Mouse (Mus musculus): Measurements from ENCODE around the gene Asic3. TPM values are rescaled to one million over a fixed set of nuclear protein-coding genes. Genes with fewer than 3 reads are reported as not detected.

The Asic3 gene
- polyA plus RNA-seq, 1 experiment, result not detected

GRCm38 (mm10) chr5:24385374-24385773 is 27.8 kb upstream of the Asic3 start:
- H3K36me3 ChIP-seq (ENCODE audit: control insufficient read depth, insufficient read depth, low read length, poor library complexity, severe bottlenecking), result no peaks in the 10 kb centered on the region
- H3K4me1 ChIP-seq (ENCODE audit: control insufficient read depth, insufficient read depth, low read length), result peaks cover 2% of the 10 kb centered on the region
- H3K4me3 ChIP-seq (ENCODE audit: low read depth, low read length), result no peak overlapping the region
- no peaks in the 10 kb centered on the region for H3K27me3 ChIP-seq (ENCODE audit: control insufficient read depth, insufficient read depth, low read length, poor library complexity, severe bottlenecking)
- no peaks in the 10 kb centered on the region for H3K9me3 ChIP-seq (replicated peaks; ENCODE audit: control insufficient read depth, insufficient read depth, low read length, poor library complexity, severe bottlenecking)
- no peak overlapping the region for H3K9ac ChIP-seq (ENCODE audit: low read depth, poor library complexity, severe bottlenecking)
- H3K27ac ChIP-seq (ENCODE audit: insufficient read depth, low read length), result no peak overlapping the region
- TF ChIP-seq CTCF (IDR thresholded peaks at IDR 0.05; ENCODE audit: low read depth, low read length) (no peak), POLR2A (IDR thresholded peaks at IDR 0.05; ENCODE audit: insufficient read depth, low read length) (no peak), EP300 (IDR thresholded peaks at IDR 0.05; ENCODE audit: insufficient read depth, low read depth, low read length) (no peak)

- peaks cover 2% of the 10 kb centered on the region for H3K4me1 ChIP-seq (ENCODE audit: control insufficient read depth, insufficient read depth, low read length)
- no peaks in the 10 kb centered on the region for H3K9me3 ChIP-seq (replicated peaks; ENCODE audit: control insufficient read depth, insufficient read depth, low read length, poor library complexity, severe bottlenecking)
- no peaks in the 10 kb centered on the region for H3K36me3 ChIP-seq (ENCODE audit: control insufficient read depth, insufficient read depth, low read length, poor library complexity, severe bottlenecking)
- H3K9ac ChIP-seq (ENCODE audit: low read depth, poor library complexity, severe bottlenecking), result no peak overlapping the region
- TF ChIP-seq EP300 (IDR thresholded peaks at IDR 0.05; ENCODE audit: insufficient read depth, low read depth, low read length), result no peak
- no peaks in the 10 kb centered on the region for H3K27me3 ChIP-seq (ENCODE audit: control insufficient read depth, insufficient read depth, low read length, poor library complexity, severe bottlenecking)
- no peak overlapping the region for H3K4me3 ChIP-seq (ENCODE audit: low read depth, low read length)
- no peak overlapping the region for H3K27ac ChIP-seq (ENCODE audit: insufficient read depth, low read length)
Observed at GRCm38 (mm10) chr5:24385887-24386550, 27.2 kb upstream of the Asic3 start.

- H3K9ac ChIP-seq (ENCODE audit: low read depth, poor library complexity, severe bottlenecking), result peak overlapping the region; percentile 69
- no peaks in the 10 kb centered on the region for H3K9me3 ChIP-seq (replicated peaks; ENCODE audit: control insufficient read depth, insufficient read depth, low read length, poor library complexity, severe bottlenecking)
- peaks cover 6% of the 10 kb centered on the region for H3K4me1 ChIP-seq (ENCODE audit: control insufficient read depth, insufficient read depth, low read length)
- no peak overlapping the region for H3K27ac ChIP-seq (ENCODE audit: insufficient read depth, low read length)
- TF ChIP-seq CTCF (IDR thresholded peaks at IDR 0.05; ENCODE audit: low read depth, low read length) (peak; percentile 39), EP300 (IDR thresholded peaks at IDR 0.05; ENCODE audit: insufficient read depth, low read depth, low read length) (no peak)
- H3K36me3 ChIP-seq (ENCODE audit: control insufficient read depth, insufficient read depth, low read length, poor library complexity, severe bottlenecking), result no peaks in the 10 kb centered on the region
- H3K27me3 ChIP-seq (ENCODE audit: control insufficient read depth, insufficient read depth, low read length, poor library complexity, severe bottlenecking), result no peaks in the 10 kb centered on the region
- peak overlapping the region; percentile 81 for H3K4me3 ChIP-seq (ENCODE audit: low read depth, low read length)
Observed at GRCm38 (mm10) chr5:24387264-24388241, 25.6 kb upstream of the Asic3 start.

GRCm38 (mm10) chr5:24388246-24388915 is 24.8 kb upstream of the Asic3 start:
- H3K4me1 ChIP-seq (ENCODE audit: control insufficient read depth, insufficient read depth, low read length), result peaks cover 6% of the 10 kb centered on the region

GRCm38 (mm10) chr5:24389011-24389657 is 24.1 kb upstream of the Asic3 start:
- Histone ChIP-seq H3K9me3 (replicated peaks; ENCODE audit: control insufficient read depth, insufficient read depth, low read length, poor library complexity, severe bottlenecking) (no peaks in the 10 kb centered on the region), H3K27ac (ENCODE audit: insufficient read depth, low read length) (peak overlapping the region; percentile 52), H3K9ac (ENCODE audit: low read depth, poor library complexity, severe bottlenecking) (peak overlapping the region; percentile 69; the same call in 1 of the 2 replicates), H3K27me3 (ENCODE audit: control insufficient read depth, insufficient read depth, low read length, poor library complexity, severe bottlenecking) (no peaks in the 10 kb centered on the region), H3K4me1 (ENCODE audit: control insufficient read depth, insufficient read depth, low read length) (peaks cover 6% of the 10 kb centered on the region), H3K4me3 (ENCODE audit: low read depth, low read length) (peak overlapping the region; percentile 45), H3K36me3 (ENCODE audit: control insufficient read depth, insufficient read depth, low read length, poor library complexity, severe bottlenecking) (no peaks in the 10 kb centered on the region)
- TF ChIP-seq EP300 (IDR thresholded peaks at IDR 0.05; ENCODE audit: insufficient read depth, low read depth, low read length) (peak; percentile 62; the same call in 1 of the 2 replicates), CTCF (IDR thresholded peaks at IDR 0.05; ENCODE audit: low read depth, low read length) (no peak), POLR2A (IDR thresholded peaks at IDR 0.05; ENCODE audit: insufficient read depth, low read length) (peak; percentile 7)

More at GRCm38 (mm10) chr5:24388246-24388915, 24.8 kb upstream of the Asic3 start:
- Histone ChIP-seq H3K27me3 (ENCODE audit: control insufficient read depth, insufficient read depth, low read length, poor library complexity, severe bottlenecking) (no peaks in the 10 kb centered on the region), H3K27ac (ENCODE audit: insufficient read depth, low read length) (no peak overlapping the region), H3K36me3 (ENCODE audit: control insufficient read depth, insufficient read depth, low read length, poor library complexity, severe bottlenecking) (no peaks in the 10 kb centered on the region), H3K4me3 (ENCODE audit: low read depth, low read length) (peak overlapping the region; percentile 81), H3K9me3 (replicated peaks; ENCODE audit: control insufficient read depth, insufficient read depth, low read length, poor library complexity, severe bottlenecking) (no peaks in the 10 kb centered on the region), H3K9ac (ENCODE audit: low read depth, poor library complexity, severe bottlenecking) (peak overlapping the region; percentile 69)
- no peak for TF ChIP-seq CTCF (IDR thresholded peaks at IDR 0.05; ENCODE audit: low read depth, low read length)
- TF ChIP-seq EP300 (IDR thresholded peaks at IDR 0.05; ENCODE audit: insufficient read depth, low read depth, low read length), result no peak
- no peak for TF ChIP-seq POLR2A (IDR thresholded peaks at IDR 0.05; ENCODE audit: insufficient read depth, low read length)
